Comparison of ENCODE assay signal across 11 mouse cellular contexts in the genomic region with DNA sequence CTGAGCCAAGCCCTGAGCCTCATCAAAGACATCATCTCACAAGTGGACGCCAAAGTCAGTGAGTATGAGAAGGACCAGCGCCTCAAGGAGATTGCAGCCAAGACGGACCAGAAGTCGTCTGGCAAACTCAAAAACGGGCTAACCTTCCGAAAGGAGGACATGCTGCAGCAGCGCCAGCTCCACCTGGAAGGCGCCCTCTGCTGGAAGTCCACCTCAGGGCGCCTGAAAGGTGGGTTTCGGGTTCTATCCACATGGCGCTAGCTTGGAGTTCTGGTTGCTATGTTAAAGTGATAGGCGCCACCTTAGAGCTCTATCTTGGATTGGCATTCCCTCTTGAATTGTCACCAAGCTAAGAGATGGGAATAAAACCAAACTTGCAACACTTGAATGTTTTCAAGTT. TPM values are rescaled to one million over a fixed set of nuclear protein-coding genes. Genes with fewer than 3 reads are reported as not detected.
DNase-seq lines count a peak whose midpoint lies in the region; ATAC-seq and TF ChIP-seq lines count a peak whose summit lies in the region.
"Had no signal": no experiment of that assay in that cellular context is flagged by ENCODE, and none has a peak within 500 bp of the region (broad histone marks: within the 10 kb centered on the region; RNA-seq: fewer than 3 reads in every experiment).

No protein-coding gene starts in this region.

- no peak for DNase-seq in thymus, adult 2 months
- no peak for DNase-seq in thymus, adult 18-20 months
- peak; percentile 64 for DNase-seq in thymus, postnatal 4 days
- no peak for DNase-seq in frontal cortex, postnatal 25 days (ENCODE audit: low spot score in 2 of 2)
- no peak for DNase-seq in layer of hippocampus, postnatal 36 days
- DNase-seq: gastrocnemius, postnatal 10 days had no signal

- H3K9me3 ChIP-seq in intestine, postnatal 0 days (ENCODE audit: control insufficient read depth) = no peaks in the 10 kb centered on the region
- no peaks in the 10 kb centered on the region for H3K9me3 ChIP-seq in intestine, embryonic 15.5 days
- H3K9me3 ChIP-seq: embryonic facial prominence, embryonic 13.5 days; limb, embryonic 12.5 days had no signal

- ATAC-seq in intestine, postnatal 0 days = no peak
- no peak for ATAC-seq in intestine, embryonic 15.5 days

- TF ChIP-seq POLR2A in thymus, adult 2 months (IDR thresholded peaks at IDR 0.05; ENCODE audit: control insufficient read depth, extremely low read depth, insufficient read depth, low read length, poor library complexity) = no peak
- no peak for TF ChIP-seq POLR2A in bone marrow, adult 2 months (IDR thresholded peaks at IDR 0.05; ENCODE audit: borderline replicate concordance, control insufficient read depth, low read depth, low read length)

- peaks cover 72% of the 10 kb centered on the region for H3K36me3 ChIP-seq in intestine, postnatal 0 days (ENCODE audit: control insufficient read depth, insufficient read depth)
- peaks cover 28% of the 10 kb centered on the region for H3K36me3 ChIP-seq in intestine, embryonic 15.5 days
- peaks cover 75% of the 10 kb centered on the region for H3K36me3 ChIP-seq in thymus, adult 2 months (ENCODE audit: control insufficient read depth, insufficient read depth, low read length)

- no peaks in the 10 kb centered on the region for H3K27me3 ChIP-seq in intestine, postnatal 0 days (replicated peaks; ENCODE audit: control insufficient read depth, insufficient read depth, low read length)
- no peaks in the 10 kb centered on the region for H3K27me3 ChIP-seq in intestine, embryonic 15.5 days (replicated peaks)
- no peaks in the 10 kb centered on the region for H3K27me3 ChIP-seq in thymus, adult 2 months (ENCODE audit: control insufficient read depth, insufficient read depth, low read length)
- H3K27me3 ChIP-seq: embryonic facial prominence, embryonic 13.5 days; limb, embryonic 12.5 days had no signal

- H3K27ac ChIP-seq in intestine, postnatal 0 days (ENCODE audit: low read depth, low read length) = no peak overlapping the region
- no peak overlapping the region for H3K27ac ChIP-seq in intestine, embryonic 15.5 days
- H3K27ac ChIP-seq in thymus, adult 2 months (ENCODE audit: control insufficient read depth, insufficient read depth, low read length) = no peak overlapping the region
- H3K27ac ChIP-seq in bone marrow, adult 2 months (ENCODE audit: control insufficient read depth, insufficient read depth, low read depth, low read length, poor library complexity) = no peak overlapping the region
- H3K27ac ChIP-seq: embryonic facial prominence, embryonic 13.5 days; limb, embryonic 12.5 days had no signal

- H3K4me3 ChIP-seq in intestine, postnatal 0 days (ENCODE audit: low read depth, low read length) = no peak overlapping the region
- H3K4me3 ChIP-seq in intestine, embryonic 15.5 days (replicated peaks) = no peak overlapping the region
- no peak overlapping the region for H3K4me3 ChIP-seq in thymus, adult 2 months (ENCODE audit: control insufficient read depth, insufficient read depth, low read length)
- no peak overlapping the region for H3K4me3 ChIP-seq in bone marrow, adult 2 months (replicated peaks; ENCODE audit: control insufficient read depth, low read depth, low read length)
- H3K4me3 ChIP-seq: embryonic facial prominence, embryonic 13.5 days; limb, embryonic 12.5 days had no signal

- H3K4me2 ChIP-seq in intestine, postnatal 0 days (replicated peaks; ENCODE audit: low read depth) = no peak overlapping the region
- H3K4me2 ChIP-seq in intestine, embryonic 15.5 days (replicated peaks) = no peak overlapping the region
- H3K4me2 ChIP-seq: embryonic facial prominence, embryonic 13.5 days; limb, embryonic 12.5 days had no signal

- H3K4me1 ChIP-seq in intestine, postnatal 0 days (replicated peaks; ENCODE audit: control insufficient read depth, insufficient read depth, low read length) = no peaks in the 10 kb centered on the region
- no peaks in the 10 kb centered on the region for H3K4me1 ChIP-seq in intestine, embryonic 15.5 days (replicated peaks)
- no peaks in the 10 kb centered on the region for H3K4me1 ChIP-seq in thymus, adult 2 months (replicated peaks; ENCODE audit: control insufficient read depth, insufficient read depth, low read length)
- no peaks in the 10 kb centered on the region for H3K4me1 ChIP-seq in bone marrow, adult 2 months (ENCODE audit: control insufficient read depth, insufficient read depth, low read length)
- H3K4me1 ChIP-seq: embryonic facial prominence, embryonic 13.5 days; limb, embryonic 12.5 days had no signal

- 83% methylated on average over 12 of the region's 12 CpGs for WGBS in intestine, postnatal 0 days
- 71% methylated on average over 12 of the region's 12 CpGs for WGBS in intestine, embryonic 15.5 days
- WGBS in thymus, adult 2 months = 95% methylated on average over 12 of the region's 12 CpGs
- WGBS in bone marrow, adult 2 months = 81% methylated on average over 12 of the region's 12 CpGs

- H3K9ac ChIP-seq in intestine, postnatal 0 days (ENCODE audit: low read depth, low read length) = no peak overlapping the region
- H3K9ac ChIP-seq in intestine, embryonic 15.5 days = no peak overlapping the region
- H3K9ac ChIP-seq: embryonic facial prominence, embryonic 13.5 days; limb, embryonic 12.5 days had no signal

- TF ChIP-seq CTCF in intestine, postnatal 0 days (IDR thresholded peaks at IDR 0.05; ENCODE audit: low read depth) = peak; percentile 63
- TF ChIP-seq CTCF in thymus, adult 2 months (IDR thresholded peaks at IDR 0.05; ENCODE audit: borderline replicate concordance, control insufficient read depth, extremely low read depth, insufficient read depth, low read length, poor library complexity) = peak; percentile 72; the same call in 1 of the 2 replicates
- TF ChIP-seq CTCF in bone marrow, adult 2 months (IDR thresholded peaks at IDR 0.05; ENCODE audit: control insufficient read depth, insufficient read depth, low read length) = peak; percentile 32; the same call in 1 of the 2 replicates

RNA-seq across cellular contexts. Expression of a gene that starts 28.0 kb away (rescaled TPM):
- polyA plus RNA-seq in intestine, postnatal 0 days (2015; fragmentation: Nextera tagmentation; extraction: Ambion mirVana) = 14.3 and 14.9 TPM in 2 replicates
- polyA plus RNA-seq in intestine, embryonic 15.5 days (2015; fragmentation: Nextera tagmentation; extraction: Ambion mirVana) = 8.9 and 15.2 TPM in 2 replicates
- polyA plus RNA-seq in thymus, adult 2 months (2012; rRNA removed) = 3.1 TPM in 2 replicates
- polyA plus RNA-seq in bone marrow, adult 2 months (2011; ENCODE audit: insufficient read depth, insufficient read length, low replicate concordance, missing spikeins) = 1.7 and 2.6 TPM in 2 replicates
- 1 to 10 TPM in 1 of 2 experiments, under 1 TPM in 1; 0.94 to 1.4 TPM for total RNA-seq in layer of hippocampus, postnatal 36 days (2021)

RNA-seq across cellular contexts. Expression of a gene that starts 31.2 kb away (rescaled TPM):
- polyA plus RNA-seq in intestine, postnatal 0 days (2015; fragmentation: Nextera tagmentation; extraction: Ambion mirVana) = not detected in 2 replicates
- polyA plus RNA-seq in intestine, embryonic 15.5 days (2015; fragmentation: Nextera tagmentation; extraction: Ambion mirVana) = not detected in 2 replicates
- polyA plus RNA-seq in thymus, adult 2 months (2012; rRNA removed) = 0.20 TPM in 1 of 2 replicates, not detected in the other
- polyA plus RNA-seq in bone marrow, adult 2 months (2011; ENCODE audit: insufficient read depth, insufficient read length, low replicate concordance, missing spikeins) = 1.00 TPM in 1 of 2 replicates, not detected in the other
- under 1 TPM; 0.45 to 0.58 TPM for total RNA-seq in layer of hippocampus, postnatal 36 days (2021)
- polyA plus RNA-seq: limb, embryonic 12.5 days had no signal

RNA-seq across cellular contexts. Expression of a gene that starts 46.7 kb away (rescaled TPM):
- 4.5 and 5.7 TPM in 2 replicates for polyA plus RNA-seq in intestine, postnatal 0 days (2015; fragmentation: Nextera tagmentation; extraction: Ambion mirVana)
- polyA plus RNA-seq in intestine, embryonic 15.5 days (2015; fragmentation: Nextera tagmentation; extraction: Ambion mirVana) = 6.6 and 7.0 TPM in 2 replicates
- 120 and 122 TPM in 2 replicates for polyA plus RNA-seq in thymus, adult 2 months (2012; rRNA removed)
- polyA plus RNA-seq in bone marrow, adult 2 months (2011; ENCODE audit: insufficient read depth, insufficient read length, low replicate concordance, missing spikeins) = 15.2 and 34.7 TPM in 2 replicates
- total RNA-seq in layer of hippocampus, postnatal 36 days (2021) = 10 to 100 TPM; 46.0 to 50.5 TPM

RNA-seq across cellular contexts. Expression of a gene that starts 53.4 kb away (rescaled TPM):
- 16.5 and 18.1 TPM in 2 replicates for polyA plus RNA-seq in intestine, postnatal 0 days (2015; fragmentation: Nextera tagmentation; extraction: Ambion mirVana)
- polyA plus RNA-seq in intestine, embryonic 15.5 days (2015; fragmentation: Nextera tagmentation; extraction: Ambion mirVana) = 31.3 and 32.6 TPM in 2 replicates
- 75.9 and 76.7 TPM in 2 replicates for polyA plus RNA-seq in thymus, adult 2 months (2012; rRNA removed)
- polyA plus RNA-seq in bone marrow, adult 2 months (2011; ENCODE audit: insufficient read depth, insufficient read length, low replicate concordance, missing spikeins) = 3.9 and 5.8 TPM in 2 replicates
- 10 to 100 TPM; 28.1 to 31.7 TPM for total RNA-seq in layer of hippocampus, postnatal 36 days (2021)
